Mouse (Mus musculus): Measurements from ENCODE around the gene Kpna2. TPM values are rescaled to one million over a fixed set of nuclear protein-coding genes. Genes with fewer than 3 reads are reported as not detected.
"Not testable (repeated sequence)": the region's sequence is repeated elsewhere in the genome, so short reads cannot be mapped to it uniquely, and the experiment has no call there.

The Kpna2 gene
- 100 to 1,000 TPM; 104 to 112 TPM for total RNA-seq (2021)

DNA sequence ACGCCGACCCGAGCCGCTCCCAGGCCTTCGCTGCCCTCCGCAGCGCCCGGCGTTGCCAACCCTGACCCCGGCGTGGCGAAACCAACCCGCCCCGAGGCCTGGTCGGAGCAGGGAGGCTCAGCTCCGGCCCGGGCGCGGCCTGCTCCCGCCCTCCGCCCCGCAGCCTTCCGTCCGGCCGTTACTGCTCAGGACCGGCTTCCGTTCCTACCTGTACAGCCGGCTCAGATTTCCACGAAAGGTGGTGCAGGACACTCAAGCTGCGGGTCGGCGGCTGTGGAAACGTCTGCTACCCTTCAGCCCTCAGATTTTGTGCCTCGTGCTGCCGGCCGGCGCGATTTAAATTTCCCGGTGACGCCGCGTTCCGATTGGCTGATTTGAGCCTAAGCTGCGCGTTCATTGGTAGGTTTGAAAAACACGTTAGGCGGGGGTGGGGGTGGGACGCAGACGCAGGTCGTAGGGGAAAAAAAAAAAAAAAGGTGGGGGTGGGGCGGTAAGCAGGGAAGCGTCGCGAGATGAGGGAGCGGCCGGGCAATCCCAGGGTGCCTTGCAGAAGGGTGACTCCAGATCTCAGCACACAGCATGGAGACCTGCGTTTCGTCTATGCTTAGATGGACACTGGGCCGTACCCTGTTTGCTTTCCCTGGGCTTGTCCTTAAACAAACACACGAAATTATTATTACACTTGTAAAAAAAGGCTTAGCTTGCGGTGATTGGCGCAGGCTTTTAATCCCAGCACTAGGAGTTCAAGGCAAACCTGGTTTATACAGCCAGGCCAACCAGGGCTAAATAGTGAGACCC, at the start of gene Kpna2:
Kpna2 (minus strand) TSS at position 391 of the 798 bp plus-strand sequence.
- intact Hi-C loops (cut with DNase I) = loop anchor here (5.0 kb wide), 1 partner anchor 133 kb away; the partner anchor contains the start of gene Bptf
- DNase-seq = peak; percentile 93 to 94

DNA sequence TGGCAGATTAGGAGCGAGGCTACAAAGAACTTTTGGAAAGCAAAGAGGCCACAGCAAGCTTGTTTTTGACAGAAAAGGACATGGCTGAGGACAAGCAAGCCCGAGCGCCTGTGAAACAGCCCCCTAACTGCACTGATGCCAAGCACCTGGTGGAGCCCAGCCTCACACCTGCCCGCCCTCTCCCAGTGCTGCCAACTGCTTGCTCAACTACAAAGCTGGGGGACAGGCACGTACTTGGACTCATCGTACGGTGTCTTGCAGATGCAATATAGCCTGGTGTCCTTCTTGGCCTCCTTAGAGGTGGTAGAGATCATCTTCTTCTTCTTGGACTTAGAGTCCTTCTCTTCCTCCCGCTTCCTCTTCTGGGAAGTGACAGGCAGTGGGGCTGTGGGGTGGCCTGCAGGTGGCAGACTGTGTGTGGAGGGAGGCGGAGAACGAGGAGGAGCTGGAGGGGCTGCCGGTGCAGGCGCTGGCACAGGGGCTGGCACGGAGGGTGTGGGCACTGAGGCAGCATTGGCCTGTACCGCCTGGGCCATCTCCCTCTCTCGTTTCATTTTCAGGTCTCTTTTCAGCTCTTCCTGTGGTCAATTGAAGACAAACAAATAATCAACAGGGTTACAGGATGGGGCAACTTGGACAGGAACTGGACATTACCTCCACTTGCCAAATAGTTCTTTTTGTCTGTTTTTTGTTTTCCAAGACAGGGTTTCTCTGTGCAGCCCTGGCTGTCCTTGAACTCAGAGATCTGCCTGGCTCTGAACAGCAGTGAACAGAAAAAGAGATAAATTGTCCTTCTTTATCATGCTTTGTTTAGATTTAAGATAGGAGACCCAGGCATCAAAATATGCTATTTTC, 47.7 kb upstream of the Kpna2 start:
- intact Hi-C loops (cut with DNase I) = no loop called here
- no peak for DNase-seq

DNA sequence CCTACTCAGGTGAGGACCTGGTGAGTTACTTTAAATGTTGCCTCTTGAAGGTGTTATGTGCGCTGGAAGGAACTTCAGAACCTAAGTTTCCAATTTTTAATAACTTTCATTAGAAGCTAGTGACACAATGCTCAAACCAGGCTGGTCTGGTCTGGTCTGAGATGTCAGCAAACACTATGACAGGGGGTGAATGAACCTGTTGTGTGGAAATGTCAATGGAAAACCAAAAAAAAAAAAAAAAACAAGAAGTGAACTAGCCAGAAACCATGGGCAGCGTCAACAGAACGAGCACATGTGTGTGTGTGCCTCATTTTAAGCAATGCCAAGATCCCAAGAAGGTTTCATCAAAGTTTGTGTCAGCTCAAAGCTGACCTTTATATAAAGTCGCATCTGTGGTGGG, 46.2 kb upstream of the Kpna2 start:
- DNase-seq = no peak
- intact Hi-C loops (cut with DNase I) = loop anchor here (2.0 kb wide), 1 partner anchor 195 kb away; no protein-coding TSS in a partner anchor

DNA sequence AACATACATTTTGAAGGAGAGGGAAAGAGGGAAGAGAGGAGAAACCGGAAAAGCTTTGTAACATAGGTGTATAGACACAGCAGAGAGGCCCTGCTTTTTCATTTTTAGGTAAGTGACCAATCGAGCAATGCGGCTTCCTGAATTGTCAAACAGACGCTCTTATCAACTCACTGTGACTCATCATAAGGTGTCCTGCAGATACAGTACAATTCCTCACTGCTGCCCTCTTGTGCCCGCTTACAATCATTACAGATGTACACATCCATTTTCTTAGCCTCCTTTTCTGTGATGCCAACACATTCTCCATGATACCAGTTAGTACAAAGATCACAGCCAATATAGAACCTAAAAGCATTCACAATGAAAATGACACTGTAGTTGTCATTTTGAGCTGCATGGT, 45.0 kb upstream of the Kpna2 start:
- intact Hi-C loops (cut with DNase I) = loop anchor here (2.0 kb wide), 1 partner anchor 194 kb away; no protein-coding TSS in a partner anchor
- peak; percentile 74 to 81 for DNase-seq

DNA sequence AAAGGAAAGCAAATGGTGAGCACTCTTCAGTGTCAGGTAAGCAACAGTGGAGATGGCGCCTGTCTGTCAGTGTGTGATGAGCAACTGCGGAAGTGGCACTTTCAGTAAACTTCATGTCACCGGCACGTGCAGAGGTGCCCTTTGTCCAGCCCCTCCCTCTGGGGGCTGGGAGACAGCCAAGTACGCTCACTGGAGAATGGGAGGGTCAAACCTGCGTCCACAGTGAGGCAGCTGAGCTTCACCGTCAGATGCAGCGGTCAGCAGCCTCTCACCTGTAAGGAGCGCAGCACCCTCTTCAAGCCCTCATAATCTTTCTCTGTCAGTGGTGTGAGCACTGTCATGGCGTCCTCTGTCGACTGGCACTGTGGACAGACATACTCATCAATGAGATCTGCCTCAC, 44.0 kb upstream of the Kpna2 start:
- intact Hi-C loops (cut with DNase I) = no loop called here
- no peak for DNase-seq

DNA sequence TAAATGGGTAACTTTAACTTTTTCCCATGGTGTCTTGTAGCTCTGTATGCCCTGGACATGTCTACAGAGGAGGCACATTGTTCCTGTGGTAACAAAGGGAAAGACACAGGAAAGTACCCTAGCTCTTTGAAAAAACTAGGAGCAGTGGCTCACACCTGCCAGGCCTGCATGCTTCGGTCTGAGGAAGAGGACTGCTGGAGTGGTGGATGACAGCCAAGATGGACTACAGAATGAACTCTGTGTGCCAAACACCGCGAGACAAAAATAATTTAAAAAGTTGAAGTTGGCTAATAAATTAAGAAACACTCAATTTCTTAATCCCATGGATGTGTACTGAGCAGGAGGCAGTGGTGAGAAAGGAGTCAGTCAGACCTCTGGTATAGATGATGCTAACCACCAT, 42.1 kb upstream of the Kpna2 start:
- intact Hi-C loops (cut with DNase I) = no loop called here

DNA sequence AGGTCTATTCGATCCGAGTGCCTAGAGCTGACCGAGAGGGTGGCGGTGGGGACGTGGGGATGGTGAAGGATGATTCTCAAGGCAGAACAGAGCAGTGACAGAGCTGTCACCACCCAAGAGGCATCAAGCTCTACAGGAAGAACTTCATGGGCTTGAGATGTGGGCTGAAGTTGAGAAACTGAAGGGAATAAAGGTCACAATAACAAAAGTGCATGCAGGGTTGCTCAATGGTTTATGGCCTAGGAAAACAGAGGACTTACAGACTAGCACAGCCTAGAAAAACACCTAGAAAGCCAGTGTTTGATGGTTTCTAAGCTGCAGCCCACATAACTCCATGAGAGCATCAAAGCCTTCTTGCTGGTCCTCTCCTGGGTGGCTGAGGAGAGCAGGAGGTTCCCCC, 40.1 kb upstream of the Kpna2 start:
- no peak for DNase-seq
- intact Hi-C loops (cut with DNase I) = no loop called here

More for the DNA sequence above, 42.1 kb upstream of the Kpna2 start:
- DNase-seq = no peak

DNA sequence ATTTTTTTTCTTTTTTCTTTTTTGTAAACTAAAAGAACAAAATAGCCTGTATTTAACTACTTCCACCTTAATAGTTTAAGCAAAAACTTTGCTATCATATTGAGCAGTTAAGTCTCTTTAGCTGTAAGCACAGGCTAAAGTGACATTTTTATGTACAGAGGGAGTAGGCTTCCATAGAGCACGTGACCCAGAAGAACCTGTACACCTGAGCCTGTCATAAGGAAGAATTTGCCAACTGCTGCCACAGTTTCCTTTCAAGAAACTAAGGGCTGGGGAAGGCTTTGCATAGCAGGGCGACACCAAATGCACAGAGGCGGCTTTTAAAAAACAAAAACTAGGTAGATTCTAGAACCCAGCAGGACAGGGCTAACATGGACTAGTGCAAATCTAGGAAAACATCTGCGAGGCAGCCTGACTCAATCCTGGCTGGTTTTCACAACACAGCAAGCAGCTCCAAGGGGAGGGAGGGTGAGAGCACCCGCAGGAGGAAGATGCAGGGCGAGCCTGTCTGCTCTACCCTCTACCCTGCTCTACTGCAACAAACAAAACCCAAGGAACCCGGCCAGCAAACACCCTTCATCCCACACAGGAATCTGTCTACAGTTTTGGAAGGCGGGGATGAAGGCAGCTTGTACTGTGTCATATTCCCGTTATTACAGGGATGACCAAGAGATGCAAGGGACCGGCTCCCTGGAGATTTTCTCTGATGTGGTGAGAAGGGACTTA, 34.9 kb upstream of the Kpna2 start:
- DNase-seq = no peak
- intact Hi-C loops (cut with DNase I) = no loop called here

DNA sequence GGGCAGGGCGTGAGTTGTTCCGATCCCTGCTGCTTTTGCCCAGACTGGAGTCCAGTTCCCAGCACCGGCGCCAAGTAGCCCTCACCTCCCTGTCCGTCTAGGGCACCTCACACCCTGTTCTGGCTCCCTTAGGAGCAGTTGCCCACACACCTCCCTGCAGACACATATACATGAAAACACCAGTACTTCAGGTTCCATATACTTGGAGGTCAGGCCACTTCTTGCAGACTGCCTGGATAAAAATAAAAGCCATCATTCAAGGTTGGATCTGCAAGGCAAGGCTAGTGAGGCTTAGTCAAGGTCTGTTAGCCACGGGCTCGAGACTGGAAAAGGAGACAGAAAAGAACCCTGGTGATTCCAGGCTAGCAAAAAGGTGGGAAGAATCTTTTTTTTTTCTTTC, 32.3 kb upstream of the Kpna2 start:
- intact Hi-C loops (cut with DNase I) = no loop called here
- DNase-seq = no peak

DNA sequence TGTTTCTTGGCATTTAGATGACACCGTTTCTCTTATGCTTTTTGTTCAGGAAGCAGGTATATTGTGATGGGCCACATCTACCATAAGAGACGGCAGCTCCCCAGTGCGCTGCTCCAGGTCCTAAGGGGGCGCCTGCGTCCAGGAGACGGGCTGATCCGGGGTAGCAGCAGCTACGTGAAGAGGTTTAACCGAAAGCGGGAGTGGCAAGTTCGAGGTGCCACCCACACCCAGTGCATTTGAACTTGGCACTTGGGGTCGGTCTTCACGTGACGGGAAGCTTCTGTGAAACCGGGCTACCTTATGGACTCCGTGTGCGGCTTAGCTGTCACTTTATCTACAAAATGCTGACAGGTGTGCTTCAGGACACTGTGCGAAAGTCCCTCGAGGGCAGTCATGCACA, 30.2 kb upstream of the Kpna2 start:
- intact Hi-C loops (cut with DNase I) = no loop called here
- DNase-seq = no peak

DNA sequence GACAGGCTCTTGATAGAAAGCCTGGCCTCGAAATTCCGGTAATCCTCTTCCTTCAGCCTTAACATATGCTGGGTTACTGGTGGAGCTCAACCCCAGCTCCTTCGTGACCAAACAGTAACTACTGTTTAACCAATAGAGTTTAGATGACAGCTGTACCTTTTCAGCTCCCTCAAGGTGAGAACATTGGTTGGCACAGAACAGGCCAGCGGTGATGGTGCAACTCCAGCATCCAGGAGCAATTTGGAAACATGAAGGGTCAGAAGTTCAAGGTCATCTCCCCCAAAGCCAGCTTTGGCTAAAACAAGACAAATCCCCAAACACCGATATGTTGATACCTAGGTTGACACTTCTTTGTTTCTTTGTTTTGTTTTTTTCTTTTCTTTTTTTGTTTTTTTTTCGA, 29.4 kb upstream of the Kpna2 start:
- no peak for DNase-seq
- intact Hi-C loops (cut with DNase I) = no loop called here

DNA sequence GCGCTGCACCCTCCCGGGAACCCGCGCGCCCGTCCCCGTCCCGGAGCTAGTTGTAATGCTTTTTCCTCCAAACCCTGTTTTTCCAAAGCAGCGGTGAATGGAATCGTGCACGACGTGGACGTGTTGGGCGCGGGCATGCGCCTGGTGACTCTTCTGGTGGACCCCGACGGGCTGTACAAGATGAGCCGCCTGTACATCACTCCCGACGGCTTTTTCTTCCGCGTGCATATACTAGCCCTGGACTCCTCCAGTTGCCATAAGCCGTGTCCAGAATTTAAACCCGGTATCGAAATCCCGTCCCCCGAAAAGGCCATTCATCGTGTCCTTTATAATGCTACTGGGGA, 28.9 kb upstream of the Kpna2 start:
- intact Hi-C loops (cut with DNase I) = no loop called here
- no peak for DNase-seq

DNA sequence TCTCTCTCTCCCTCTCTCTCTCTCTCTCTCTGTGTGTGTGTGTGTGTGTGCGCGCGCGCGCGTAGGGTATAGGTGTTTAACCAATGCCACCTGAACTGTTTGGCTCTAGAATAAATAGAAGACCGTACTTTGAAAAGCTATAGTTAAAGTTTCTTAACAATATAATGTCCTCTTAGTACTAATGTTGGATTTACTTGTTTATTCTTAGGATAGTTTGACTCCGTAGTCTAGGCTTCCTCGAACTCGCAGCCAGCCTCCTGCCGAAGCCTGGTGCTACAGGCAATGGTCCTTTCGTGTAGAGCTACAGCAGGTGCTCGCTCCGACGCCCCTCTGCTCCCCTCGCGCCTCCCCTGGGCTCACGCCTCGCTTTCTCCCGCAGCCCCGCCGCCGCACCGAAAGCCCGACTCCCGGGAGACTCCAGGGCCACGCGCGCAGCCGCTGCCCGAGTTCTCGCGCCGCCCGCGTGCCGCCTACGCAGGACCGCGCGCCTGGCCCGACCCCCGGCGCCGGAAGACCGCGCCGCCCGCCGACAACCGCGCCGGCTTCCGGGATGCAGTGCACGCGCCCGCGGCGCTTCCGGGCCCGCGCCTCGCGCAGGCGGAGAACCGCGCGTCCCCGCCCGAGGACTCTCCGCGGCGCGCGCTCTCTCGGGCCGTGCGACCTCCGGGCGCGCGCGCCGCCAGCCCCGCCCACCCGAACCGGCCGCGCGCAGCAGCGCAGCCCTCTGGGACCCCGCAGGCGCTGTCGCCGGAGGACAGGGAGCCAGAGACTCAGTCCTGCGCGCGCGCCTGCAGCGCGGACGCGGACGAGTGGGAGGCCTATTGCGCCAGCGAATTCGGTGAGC, 28.3 kb upstream of the Kpna2 start:
- intact Hi-C loops (cut with DNase I) = no loop called here
- peak; percentile 93 for DNase-seq

DNA sequence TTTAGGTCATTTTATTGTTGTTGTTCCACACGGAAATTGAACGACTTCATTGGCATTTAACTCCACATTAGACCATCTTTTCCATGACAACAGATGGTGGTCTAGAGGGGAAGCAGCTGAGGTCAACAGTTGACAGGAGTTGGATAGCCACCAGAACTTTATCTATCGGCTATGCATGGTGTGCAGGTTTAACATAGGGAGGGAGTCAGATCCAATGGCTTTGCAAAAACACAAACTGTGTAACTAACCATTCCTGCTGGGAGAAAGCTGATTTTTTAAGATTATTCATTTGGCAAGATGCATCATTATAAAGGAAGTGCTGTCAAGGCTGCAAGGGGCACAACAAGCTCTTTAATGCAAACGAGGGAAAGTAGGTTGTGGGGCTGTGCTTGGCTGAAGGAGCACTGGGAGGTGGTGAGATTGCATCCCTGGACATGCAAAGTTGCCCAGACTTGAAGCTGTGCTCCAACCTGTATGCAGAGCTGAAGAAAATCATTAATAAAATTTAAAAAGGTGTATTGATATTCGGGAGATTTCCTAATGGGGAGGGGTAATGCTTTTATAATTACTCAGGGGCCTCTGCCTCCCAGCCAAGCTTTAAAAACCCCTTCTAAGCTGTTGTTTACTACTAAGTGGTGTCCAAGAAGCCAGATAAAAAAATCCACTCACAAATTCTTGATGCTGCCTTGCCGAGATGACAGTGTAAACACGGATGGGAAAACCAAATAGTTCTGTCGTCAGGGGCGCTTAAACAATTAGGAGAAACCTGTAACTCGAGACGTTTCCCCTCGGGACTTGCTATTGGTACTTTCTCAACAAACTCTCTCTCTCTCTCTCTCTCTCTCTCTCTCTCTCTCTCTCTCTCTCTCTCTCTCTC, 27.5 kb upstream of the Kpna2 start:
- intact Hi-C loops (cut with DNase I) = no loop called here
- DNase-seq = no peak

DNA sequence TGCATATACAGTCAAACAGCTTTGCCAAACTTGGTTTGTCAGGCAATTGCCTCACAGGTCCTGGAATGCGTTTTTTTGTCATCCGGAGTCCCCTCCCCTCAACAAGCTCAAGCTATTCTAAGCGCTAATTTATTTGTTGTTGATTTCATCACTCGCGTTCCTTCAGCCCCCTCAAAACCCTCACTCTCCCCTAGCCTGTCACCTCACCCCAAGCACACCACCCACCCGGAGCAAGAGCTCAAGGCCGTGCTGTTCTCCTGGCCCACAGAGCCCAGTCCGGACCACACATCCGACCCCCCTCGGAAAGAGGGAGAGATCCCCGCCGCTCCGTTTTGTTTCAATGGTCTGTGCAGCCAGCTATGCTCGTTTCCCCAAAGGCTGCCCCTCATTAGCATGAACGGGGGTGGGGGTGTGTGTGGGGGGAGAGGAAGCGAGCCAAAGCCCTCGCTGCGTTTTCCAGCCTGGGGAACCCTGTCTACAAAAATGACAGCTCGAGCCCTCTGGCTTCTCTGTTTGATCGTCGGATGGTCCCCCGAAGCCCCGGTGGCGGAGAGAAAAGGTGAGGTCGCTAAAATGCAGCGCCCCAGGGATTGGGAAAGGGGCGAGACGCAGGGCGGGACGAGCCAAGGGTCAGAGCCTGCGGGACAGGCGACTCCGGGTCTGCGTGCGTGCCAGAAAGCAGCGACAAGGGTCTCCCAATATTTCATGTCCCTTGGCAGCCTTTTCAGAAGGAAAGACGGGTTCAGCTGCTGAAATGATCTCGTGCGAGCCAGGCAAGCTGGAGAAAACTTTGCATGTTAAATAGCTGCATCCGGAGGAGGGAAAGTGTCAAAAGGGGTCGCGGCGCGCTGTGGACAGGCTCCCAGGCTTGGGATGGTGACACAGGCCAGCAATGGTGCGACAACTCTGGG, 26.3 kb upstream of the Kpna2 start, which contains the start of gene 1810010H24Rik:
1810010H24Rik (plus strand) TSS at position 271 of the 911 bp plus-strand sequence.
- peak; percentile 45 to 61 for DNase-seq
- intact Hi-C loops (cut with DNase I) = no loop called here

DNA sequence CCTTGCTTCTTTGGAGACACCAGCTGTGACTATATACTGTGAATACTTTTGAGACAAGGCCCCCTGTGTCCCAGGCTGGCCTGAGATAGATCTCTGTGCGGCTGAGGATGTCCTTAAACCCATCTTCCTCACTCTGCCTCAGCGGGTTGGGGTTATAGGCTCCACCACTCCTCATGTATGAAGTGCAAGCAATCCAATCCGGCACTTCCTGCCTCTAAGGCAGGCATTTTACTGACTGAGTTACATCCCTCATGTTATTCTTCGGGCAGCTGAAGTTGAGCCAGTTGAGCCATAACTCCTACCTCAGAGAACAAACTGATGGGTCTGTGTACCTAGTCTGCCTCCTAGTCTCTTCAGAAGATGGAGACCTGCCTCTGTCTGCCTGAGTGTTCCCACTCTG, 25.1 kb upstream of the Kpna2 start:
- no peak for DNase-seq
- intact Hi-C loops (cut with DNase I) = no loop called here

DNA sequence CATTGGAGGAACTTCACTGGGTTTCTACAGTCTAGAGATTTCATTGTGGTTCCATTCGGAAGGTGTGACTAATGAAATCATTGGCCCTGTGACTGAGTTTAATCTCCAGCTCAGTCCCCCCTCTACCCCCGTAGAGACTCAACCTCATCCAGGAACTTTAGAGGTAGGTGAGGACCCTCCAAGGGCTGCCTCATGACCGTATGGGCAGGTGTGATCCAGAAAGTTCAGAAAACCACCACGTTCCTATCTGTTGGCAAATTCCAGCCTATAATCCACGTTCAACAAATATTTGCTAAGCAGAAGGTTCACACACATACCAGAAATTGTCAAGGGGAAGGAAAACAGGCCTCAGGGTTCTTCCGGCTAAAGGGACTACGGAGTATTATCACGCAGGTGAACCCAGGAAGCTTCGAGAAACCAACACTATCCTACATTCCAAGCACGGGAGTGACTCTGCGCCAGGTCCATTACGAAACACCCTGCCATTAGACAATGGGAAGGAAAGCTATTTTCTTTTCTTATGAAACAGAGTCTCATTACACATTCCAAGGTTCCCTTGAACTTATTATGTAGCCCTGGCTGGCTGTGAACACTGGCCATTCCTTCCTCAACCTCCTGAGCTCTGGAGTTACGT, 22.8 kb upstream of the Kpna2 start:
- intact Hi-C loops (cut with DNase I) = no loop called here
- DNase-seq = no peak

DNA sequence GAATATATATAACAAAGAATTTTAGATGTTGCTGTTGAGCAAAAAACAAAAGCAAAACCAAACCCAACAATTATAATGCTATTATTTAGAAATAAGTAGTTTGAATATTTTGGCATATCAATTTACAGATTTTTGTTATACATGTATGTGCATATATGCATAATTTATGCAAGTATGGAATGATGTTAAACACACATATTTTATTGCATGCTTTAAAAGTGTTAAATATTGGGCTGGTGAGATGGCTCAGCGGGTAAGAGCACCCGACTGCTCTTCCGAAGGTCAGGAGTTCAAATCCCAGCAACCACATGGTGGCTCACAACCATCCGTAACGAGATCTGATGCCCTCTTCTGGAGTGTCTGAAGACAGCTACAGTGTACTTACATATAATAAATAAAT, 20.4 kb upstream of the Kpna2 start:
- intact Hi-C loops (cut with DNase I); DNase-seq: not testable (repeated sequence)

Measured in heart, postnatal 10 days (tissue).